9 mouse cellular contexts compared by ENCODE assay signal in genomic region chr16:92478561-92479150, GRCm38 (mm10). TPM values are rescaled to one million over a fixed set of nuclear protein-coding genes. Genes with fewer than 3 reads are reported as not detected.
DNase-seq lines count a peak whose midpoint lies in the region; ATAC-seq lines count a peak whose summit lies in the region.
"Had no signal": no experiment of that assay in that cellular context is flagged by ENCODE, and none has a peak within 500 bp of the region (broad histone marks: within the 10 kb centered on the region; RNA-seq: fewer than 3 reads in every experiment).

No protein-coding gene starts in this region.

- no peaks in the 10 kb centered on the region for H3K4me1 ChIP-seq in intestine, embryonic 14.5 days (replicated peaks; ENCODE audit: control insufficient read depth, insufficient read depth, low read length)

- intact Hi-C loops in left cerebral cortex, postnatal 25 days (cut with DNase I), result loop anchor here (5.0 kb wide), 1 partner anchor 136 kb away; no protein-coding TSS in a partner anchor

- H3K4me3 ChIP-seq in intestine, embryonic 14.5 days (ENCODE audit: low read depth, low read length), result peak overlapping the region; percentile 13; the same call in 1 of the 2 replicates

- H3K4me2 ChIP-seq in intestine, embryonic 14.5 days (ENCODE audit: low read length), result peak overlapping the region; percentile 39

- H3K9ac ChIP-seq in intestine, embryonic 14.5 days (ENCODE audit: low read length), result no peak overlapping the region

- no peaks in the 10 kb centered on the region for H3K36me3 ChIP-seq in intestine, embryonic 14.5 days (ENCODE audit: control insufficient read depth, insufficient read depth, low read length)
- no peaks in the 10 kb centered on the region for H3K36me3 ChIP-seq in splenic B cell, adult 2 months (ENCODE audit: control insufficient read depth, insufficient read depth, low read length, poor library complexity, severe bottlenecking)

- WGBS in intestine, embryonic 14.5 days, result 10% methylated on average over 23 of the region's 23 CpGs

- H3K27ac ChIP-seq in intestine, embryonic 14.5 days (ENCODE audit: low read depth), result no peak overlapping the region
- H3K27ac ChIP-seq: macrophage had no signal

- peaks cover 7% of the 10 kb centered on the region; the same call in 1 of the 2 replicates for H3K27me3 ChIP-seq in intestine, embryonic 14.5 days (replicated peaks; ENCODE audit: control insufficient read depth, insufficient read depth, low read length)
- H3K27me3 ChIP-seq in splenic B cell, adult 2 months (ENCODE audit: control insufficient read depth, insufficient read depth, low read length, poor library complexity, severe bottlenecking), result no peaks in the 10 kb centered on the region

- 0 out of 2 replicates have a peak, but pooled peaks have one; percentile 42 for ATAC-seq in intestine, embryonic 14.5 days (replicated peaks; ENCODE audit: low FRiP score, low TSS enrichment, low read depth)

- no peaks in the 10 kb centered on the region for H3K9me3 ChIP-seq in intestine, embryonic 14.5 days (ENCODE audit: control insufficient read depth, low read length)

- peak; percentile 70 for DNase-seq in gastrocnemius, adult 18-20 months (ENCODE audit: low spot score)
- DNase-seq in gastrocnemius, postnatal 25 days, result no peak
- peak; percentile 48 for DNase-seq in cerebellum, adult 9-11 months
- peak; percentile 40 to 66 for DNase-seq in frontal cortex, postnatal 25 days (ENCODE audit: low spot score in 2 of 2)
- peak; percentile 76 for DNase-seq in intestine, embryonic 14.5 days (ENCODE audit: low spot score)
- DNase-seq in left cerebral cortex, postnatal 25 days (ENCODE audit: low spot score in 2 of 2), result peak; percentile 64 to 79
- peak; percentile 73 for DNase-seq in mesoderm, embryonic 11.5 days (ENCODE audit: low read depth, low spot score)
- DNase-seq in splenic B cell, adult 2 months (ENCODE audit: low read depth, low spot score), result peak; percentile 48

RNA-seq across cellular contexts. Expression of gene Clic6, which starts 6.9 kb away (rescaled TPM):
- under 1 TPM in 1 of 2 experiments, not detected in 1; 0.14 TPM for total RNA-seq in gastrocnemius, adult 18-20 months (2021)
- not detected for total RNA-seq in gastrocnemius, postnatal 25 days (2021)
- polyA plus RNA-seq in intestine, embryonic 14.5 days (2014; fragmentation: Nextera tagmentation; extraction: Ambion mirVana), result 26.7 and 29.9 TPM in 2 replicates
- 1 to 10 TPM; 2.7 to 3.4 TPM for total RNA-seq in left cerebral cortex, postnatal 25 days (2021)
- polyA plus RNA-seq: macrophage had no signal

RNA-seq across cellular contexts. Expression of gene Rcan1, which starts 8.0 kb away (rescaled TPM):
- 100 to 1,000 TPM in 1 of 2 experiments, 10 to 100 TPM in 1; 53.2 to 329 TPM for total RNA-seq in gastrocnemius, adult 18-20 months (2021)
- 100 to 1,000 TPM in 1 of 2 experiments, 10 to 100 TPM in 1; 55.0 to 133 TPM for total RNA-seq in gastrocnemius, postnatal 25 days (2021)
- 24.2 and 25.3 TPM in 2 replicates for polyA plus RNA-seq in intestine, embryonic 14.5 days (2014; fragmentation: Nextera tagmentation; extraction: Ambion mirVana)
- total RNA-seq in left cerebral cortex, postnatal 25 days (2021), result 10 to 100 TPM; 60.4 to 63.9 TPM
